Mouse (Mus musculus) G1E (cell line): ENCODE data around the gene Gm9844.

Experiments used
- CTCF ChIP-seq: IDR thresholded peaks from 2 replicates; pipeline ENCODE4 v1.5.1; 2012; ENCODE audit warnings: low read depth, low read length, inconsistent platforms, mixed read lengths
- TAL1 ChIP-seq: conservative IDR thresholded peaks from 2 replicates; pipeline ENCODE4 v1.6.1; 2012; ENCODE audit warnings: low read depth, low read length, inconsistent platforms, mixed read lengths

GRCm38 (mm10) chr7:24897959-24898358 lies 35.9 kb downstream of the Gm9844 start:
- no peak for TF ChIP-seq TAL1
- no peak for TF ChIP-seq CTCF
